In the genomic region with DNA sequence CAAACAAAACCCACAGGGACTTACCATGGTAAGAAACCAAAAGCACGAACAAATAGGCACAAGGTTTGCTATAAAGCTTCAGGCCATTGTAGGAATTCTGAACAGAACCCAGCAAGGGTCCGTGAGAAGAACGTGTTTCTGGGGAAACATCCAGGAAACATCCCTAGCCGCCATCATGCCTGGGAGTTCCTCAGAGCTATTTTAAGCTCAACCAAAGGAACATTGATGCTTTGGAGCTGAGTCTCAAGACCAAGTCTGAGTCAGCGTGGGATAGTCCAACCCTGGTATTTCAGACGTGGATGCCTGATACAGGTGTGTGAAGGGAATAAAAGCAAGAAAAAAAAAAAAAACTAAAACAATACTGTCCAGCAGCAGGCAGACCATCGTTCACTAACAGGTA, we compare ENCODE assay signal across 19 mouse cellular contexts. TPM values are rescaled to one million over a fixed set of nuclear protein-coding genes. Genes with fewer than 3 reads are reported as not detected.
A peak's percentile ranks its signal among the peaks of the same experiment; 100 is the strongest.
DNase-seq lines count a peak whose midpoint lies in the region; ATAC-seq and TF ChIP-seq lines count a peak whose summit lies in the region.
"Had no signal": no experiment of that assay in that cellular context is flagged by ENCODE, and none has a peak within 500 bp of the region (broad histone marks: within the 10 kb centered on the region; RNA-seq: fewer than 3 reads in every experiment).

No protein-coding gene starts in this region.

- intact Hi-C loops in gastrocnemius, adult 2 months (cut with DNase I): no loop called here
- intact Hi-C loops in gastrocnemius, postnatal 36 days (cut with DNase I): no loop called here

- no peak overlapping the region for H3K9ac ChIP-seq in stomach, postnatal 0 days (ENCODE audit: low read length)
- H3K9ac ChIP-seq: forebrain, embryonic 15.5 days; hindbrain, embryonic 15.5 days had no signal

- no peak for TF ChIP-seq CTCF in gastrocnemius, adult 2 months (IDR thresholded peaks at IDR 0.05)
- no peak for TF ChIP-seq CTCF in kidney, adult 2 months (conservative IDR thresholded peaks at IDR 0.05; ENCODE audit: insufficient read depth, insufficient read length, low read depth, low read length)
- no peak for TF ChIP-seq CTCF in embryonic fibroblast, embryonic 13.5 days (IDR thresholded peaks at IDR 0.05; ENCODE audit: borderline replicate concordance, insufficient read depth, low read length)
- no peak for TF ChIP-seq CTCF in stomach, postnatal 0 days (IDR thresholded peaks at IDR 0.05; ENCODE audit: low read depth)

- H3K27me3 ChIP-seq in kidney, adult 2 months (replicated peaks; ENCODE audit: control insufficient read depth, insufficient read depth, low read length): no peaks in the 10 kb centered on the region
- no peaks in the 10 kb centered on the region for H3K27me3 ChIP-seq in stomach, postnatal 0 days (ENCODE audit: control insufficient read depth, insufficient read depth, low read length)
- H3K27me3 ChIP-seq: CH12.LX; forebrain, embryonic 15.5 days; hindbrain, embryonic 15.5 days had no signal

- no peak overlapping the region for H3K4me3 ChIP-seq in gastrocnemius, adult 2 months
- no peak overlapping the region for H3K4me3 ChIP-seq in kidney, adult 2 months (ENCODE audit: insufficient read depth, low read depth, low read length)
- no peak overlapping the region for H3K4me3 ChIP-seq in embryonic fibroblast, embryonic 13.5 days (ENCODE audit: insufficient read depth, low read length)
- no peak overlapping the region for H3K4me3 ChIP-seq in stomach, postnatal 0 days (ENCODE audit: low read depth, low read length)
- H3K4me3 ChIP-seq: forebrain, embryonic 15.5 days; heart, embryonic 10.5 days; hindbrain, embryonic 15.5 days had no signal

- no peak overlapping the region for H3K4me2 ChIP-seq in stomach, postnatal 0 days (replicated peaks; ENCODE audit: low read depth)
- H3K4me2 ChIP-seq: forebrain, embryonic 15.5 days; hindbrain, embryonic 15.5 days had no signal

- WGBS in kidney, adult 2 months: 76% methylated on average over 7 of the region's 7 CpGs
- WGBS in stomach, postnatal 0 days: 71% methylated on average over 7 of the region's 7 CpGs

- H3K36me3 ChIP-seq in kidney, adult 2 months (ENCODE audit: control insufficient read depth, insufficient read depth, low read length): no peaks in the 10 kb centered on the region
- no peaks in the 10 kb centered on the region for H3K36me3 ChIP-seq in stomach, postnatal 0 days (ENCODE audit: control insufficient read depth, insufficient read depth, low read length)
- H3K36me3 ChIP-seq: forebrain, embryonic 15.5 days; heart, embryonic 10.5 days; hindbrain, embryonic 15.5 days had no signal

- no peak for TF ChIP-seq EP300 in stomach, postnatal 0 days (optimal IDR thresholded peaks at IDR 0.05)

- TF ChIP-seq POLR2A in kidney, adult 2 months (IDR thresholded peaks at IDR 0.05; ENCODE audit: low read depth, low read length): no peak
- no peak for TF ChIP-seq POLR2A in embryonic fibroblast, embryonic 13.5 days (IDR thresholded peaks at IDR 0.05; ENCODE audit: low read depth, low read length)

- no peak for ATAC-seq in stomach, postnatal 0 days (ENCODE audit: low FRiP score, low TSS enrichment)
- ATAC-seq: forebrain, embryonic 15.5 days; inflammation-experienced regulatory T-cells, adult 6 months; intestine, postnatal 0 days had no signal

- peak overlapping the region; percentile 66 for H3K27ac ChIP-seq in gastrocnemius, adult 2 months
- no peak overlapping the region for H3K27ac ChIP-seq in kidney, adult 2 months (ENCODE audit: insufficient read depth, low read depth, low read length)
- peak overlapping the region; percentile 46 for H3K27ac ChIP-seq in embryonic fibroblast, embryonic 13.5 days (ENCODE audit: insufficient read depth, low read length)
- no peak overlapping the region for H3K27ac ChIP-seq in stomach, postnatal 0 days (replicated peaks)
- H3K27ac ChIP-seq: forebrain, embryonic 15.5 days; heart, embryonic 10.5 days; hindbrain, embryonic 15.5 days had no signal

- H3K4me1 ChIP-seq in kidney, adult 2 months (ENCODE audit: control insufficient read depth, insufficient read depth, low read length): no peaks in the 10 kb centered on the region
- no peaks in the 10 kb centered on the region; the same call in 1 of the 2 replicates for H3K4me1 ChIP-seq in embryonic fibroblast, embryonic 13.5 days (ENCODE audit: control insufficient read depth, insufficient read depth, low read length)
- H3K4me1 ChIP-seq in stomach, postnatal 0 days (replicated peaks; ENCODE audit: control insufficient read depth, insufficient read depth): no peaks in the 10 kb centered on the region
- H3K4me1 ChIP-seq: forebrain, embryonic 15.5 days; heart, embryonic 10.5 days; hindbrain, embryonic 15.5 days had no signal

- no peaks in the 10 kb centered on the region for H3K9me3 ChIP-seq in stomach, postnatal 0 days (ENCODE audit: control insufficient read depth, low read length)
- H3K9me3 ChIP-seq: forebrain, embryonic 15.5 days; heart, embryonic 10.5 days; hindbrain, embryonic 15.5 days had no signal

- no peak for DNase-seq in gastrocnemius, adult 2 months
- DNase-seq in gastrocnemius, postnatal 36 days: no peak
- peak; percentile 4 for DNase-seq in kidney, adult 2 months
- no peak for DNase-seq in kidney, postnatal 10 days
- peak; percentile 11 for DNase-seq in brain, adult 2 months (ENCODE audit: low read depth, low spot score)
- no peak for DNase-seq in stomach, postnatal 0 days (ENCODE audit: low spot score)
- no peak for DNase-seq in ovary, adult 18-20 months (ENCODE audit: low spot score)
- DNase-seq: adrenal gland, adult 8-10 months; adrenal gland, postnatal 36 days; cerebellum, adult 18-20 months; cerebellum, adult 9-11 months; gastrocnemius, postnatal 10 days had no signal

RNA-seq across cellular contexts. Expression of a gene that starts 26.0 kb away (rescaled TPM):
- total RNA-seq in gastrocnemius, adult 2 months (2021): 10 to 100 TPM; 11.4 to 11.5 TPM
- total RNA-seq in gastrocnemius, postnatal 36 days (2021): 1 to 10 TPM; 7.8 to 9.0 TPM
- polyA plus RNA-seq in kidney, adult 2 months (2012; rRNA removed): 12.7 and 19.9 TPM in 2 replicates
- 16.2 and 24.3 TPM in 2 replicates for polyA plus RNA-seq in embryonic fibroblast, embryonic 13.5 days (2011; ENCODE audit: insufficient read length, low read depth, missing spikeins)
- 40.9 and 44.9 TPM in 2 replicates for polyA plus RNA-seq in stomach, postnatal 0 days (2015; fragmentation: Nextera tagmentation; extraction: Ambion mirVana)

Comparison
In these comparisons a context has a peak if more than half of its experiments do, and no peak if none do; other contexts are left out.
1. DNase-seq: peak in kidney, adult 2 months (single experiment) and brain, adult 2 months (single experiment); none in gastrocnemius, adult 2 months (single experiment), gastrocnemius, postnatal 36 days (0 of 2), kidney, postnatal 10 days (single experiment), stomach, postnatal 0 days (single experiment) and ovary, adult 18-20 months (single experiment).
2. H3K27ac ChIP-seq: peak in gastrocnemius, adult 2 months (single experiment) and embryonic fibroblast, embryonic 13.5 days (single experiment); none in kidney, adult 2 months (single experiment) and stomach, postnatal 0 days (single experiment).